Mouse (Mus musculus) embryo, embryonic 11.5 days (tissue): ENCODE results near the gene Cdk5r2.
A peak's percentile ranks its signal among the peaks of the same experiment; 100 is the strongest.

Source experiments
- DNase-seq: peaks from one replicate; pipeline ENCODE4 v3.0.0-alpha.2; 2012; ENCODE audit warnings: low read depth, low spot score

Gene Cdk5r2

DNA sequence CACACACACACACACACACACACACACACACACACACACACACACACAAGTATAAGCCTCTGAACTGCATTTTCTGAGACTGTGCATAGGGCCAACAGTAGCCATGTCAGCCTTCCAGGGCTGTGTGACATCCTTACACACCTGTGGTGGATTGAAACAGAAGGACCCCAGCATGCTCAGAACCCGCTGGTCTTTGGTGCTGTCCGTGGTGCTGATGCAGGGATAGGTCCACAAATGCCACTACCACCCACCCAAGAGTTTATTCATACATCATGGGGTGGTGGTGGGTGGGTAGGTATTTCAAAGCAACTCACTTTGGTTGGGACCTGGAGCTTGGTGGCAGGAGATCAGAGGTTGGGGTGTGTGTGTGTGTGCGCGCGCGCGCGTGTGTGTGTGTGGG, 36.8 kb downstream of the Cdk5r2 start:
- peak; percentile 57 for DNase-seq

GRCm38 (mm10) chr1:74892351-74893133, 37.8 kb downstream of the Cdk5r2 start:
- no peak for DNase-seq

DNA sequence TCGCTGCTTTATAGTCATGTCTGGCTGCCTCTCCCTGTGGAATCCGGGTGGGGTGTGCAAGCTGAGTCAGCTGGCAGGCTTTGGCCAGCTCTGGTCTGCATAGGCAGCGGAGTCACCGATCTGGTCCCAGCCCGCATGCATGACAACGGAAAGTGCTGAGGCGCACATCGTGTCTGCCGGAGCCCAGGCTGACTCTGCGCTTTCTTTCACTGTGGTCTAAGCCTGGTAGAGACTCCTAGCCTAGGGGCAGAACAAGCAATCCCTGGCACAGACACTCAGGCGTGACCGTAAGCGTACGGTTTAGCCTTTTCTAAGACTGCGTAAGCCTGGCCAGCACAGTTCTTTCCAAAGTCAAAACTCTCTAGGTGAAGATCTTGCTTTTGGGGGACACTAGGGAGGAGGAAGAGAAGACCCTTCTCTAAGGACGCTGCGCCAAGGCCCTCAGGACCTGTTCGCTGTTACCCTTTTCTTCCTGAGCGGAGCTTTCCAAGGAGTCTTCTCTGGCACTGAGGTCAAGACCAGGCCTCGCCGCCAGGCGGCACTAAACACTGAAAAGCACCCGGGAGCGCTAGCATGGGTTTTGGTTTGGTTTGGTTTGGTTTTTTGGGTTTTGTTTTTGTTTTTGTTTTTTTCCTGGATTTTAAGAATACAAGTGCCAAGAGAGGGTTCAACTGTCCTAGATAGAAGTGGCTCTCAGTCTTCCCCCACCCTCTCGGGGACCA, 38.6 kb downstream of the Cdk5r2 start, which contains the start of gene Cryba2:
Cryba2 (minus strand) TSS at position 10 of the 722 bp plus-strand sequence.
- peak; percentile 58 for DNase-seq

DNA sequence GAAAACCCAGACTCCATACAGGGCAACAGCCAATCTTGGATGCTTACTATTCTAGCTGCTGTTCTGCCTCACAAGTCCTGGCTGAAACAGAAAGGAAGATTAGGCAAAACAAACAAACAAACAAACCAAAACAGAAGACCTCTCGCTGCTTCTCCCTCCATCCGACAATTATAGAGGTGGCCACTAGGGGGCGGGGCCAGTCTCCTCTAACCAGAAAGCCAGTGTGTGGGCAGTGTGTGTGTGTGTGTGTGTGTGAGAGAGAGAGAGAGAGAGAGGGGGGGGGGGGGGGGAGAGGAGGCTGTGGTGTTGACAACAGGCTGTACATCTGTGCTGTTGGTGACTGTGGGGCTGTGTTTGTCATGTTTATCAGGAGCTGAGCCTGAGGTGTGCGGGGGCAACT, 40.2 kb downstream of the Cdk5r2 start:
- no peak for DNase-seq

DNA sequence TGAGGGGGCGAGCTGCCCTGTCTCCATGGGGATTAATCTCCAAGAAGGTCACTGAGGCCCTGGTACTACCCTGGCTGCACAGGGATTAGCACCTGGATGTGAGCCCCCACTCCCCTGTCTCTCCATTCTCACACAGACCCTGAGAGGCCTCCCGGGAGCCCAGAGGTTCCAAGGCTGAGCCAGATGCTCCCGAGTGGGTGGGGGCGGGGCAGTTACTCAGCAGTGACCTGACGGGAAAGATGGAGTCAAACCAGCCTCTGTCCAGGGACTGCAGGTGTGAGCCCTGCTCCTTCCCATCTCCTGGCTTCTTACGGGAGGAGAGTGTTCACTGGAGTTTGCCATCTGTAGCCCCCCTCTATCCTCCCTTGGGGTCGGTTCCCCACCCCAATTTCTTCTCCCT, 43.2 kb downstream of the Cdk5r2 start:
- DNase-seq = no peak

DNA sequence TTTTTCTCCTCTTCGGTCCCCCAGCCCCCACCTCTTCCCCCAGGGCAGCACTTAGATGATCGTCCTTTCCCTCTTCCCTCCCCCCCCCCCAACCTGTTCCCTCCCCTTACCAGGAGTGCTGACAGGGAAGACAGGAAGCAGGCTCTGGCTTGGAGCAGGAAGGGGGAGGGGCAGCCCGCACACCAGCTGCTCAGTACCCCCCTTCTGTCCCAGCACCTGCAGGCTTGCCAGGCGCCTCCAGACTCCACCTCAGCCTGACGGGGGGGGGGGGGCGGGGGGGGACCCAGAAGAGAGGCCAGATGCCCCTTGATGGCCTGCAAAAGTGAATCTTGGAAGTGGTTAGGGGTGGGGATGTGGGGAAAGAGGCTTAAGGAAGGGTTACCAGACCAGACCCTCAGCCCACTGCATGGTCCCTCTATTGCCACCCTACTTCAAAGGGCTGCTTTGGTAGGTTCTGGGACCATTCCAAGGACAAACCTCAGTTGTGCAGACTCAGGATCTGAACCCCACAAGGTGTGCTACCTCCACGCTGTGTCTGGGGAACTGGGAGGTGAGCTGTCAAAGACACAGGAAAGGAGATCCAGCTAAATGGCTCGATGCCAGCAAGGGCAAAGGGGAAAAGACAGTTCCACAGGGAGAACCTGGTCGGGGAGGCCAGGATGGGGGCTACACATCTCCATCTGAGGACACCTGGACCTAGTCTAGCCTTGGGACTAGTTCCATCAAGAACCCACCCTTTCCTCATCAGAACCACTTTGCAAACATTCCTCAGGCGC, 44.1 kb downstream of the Cdk5r2 start:
- DNase-seq = no peak

DNA sequence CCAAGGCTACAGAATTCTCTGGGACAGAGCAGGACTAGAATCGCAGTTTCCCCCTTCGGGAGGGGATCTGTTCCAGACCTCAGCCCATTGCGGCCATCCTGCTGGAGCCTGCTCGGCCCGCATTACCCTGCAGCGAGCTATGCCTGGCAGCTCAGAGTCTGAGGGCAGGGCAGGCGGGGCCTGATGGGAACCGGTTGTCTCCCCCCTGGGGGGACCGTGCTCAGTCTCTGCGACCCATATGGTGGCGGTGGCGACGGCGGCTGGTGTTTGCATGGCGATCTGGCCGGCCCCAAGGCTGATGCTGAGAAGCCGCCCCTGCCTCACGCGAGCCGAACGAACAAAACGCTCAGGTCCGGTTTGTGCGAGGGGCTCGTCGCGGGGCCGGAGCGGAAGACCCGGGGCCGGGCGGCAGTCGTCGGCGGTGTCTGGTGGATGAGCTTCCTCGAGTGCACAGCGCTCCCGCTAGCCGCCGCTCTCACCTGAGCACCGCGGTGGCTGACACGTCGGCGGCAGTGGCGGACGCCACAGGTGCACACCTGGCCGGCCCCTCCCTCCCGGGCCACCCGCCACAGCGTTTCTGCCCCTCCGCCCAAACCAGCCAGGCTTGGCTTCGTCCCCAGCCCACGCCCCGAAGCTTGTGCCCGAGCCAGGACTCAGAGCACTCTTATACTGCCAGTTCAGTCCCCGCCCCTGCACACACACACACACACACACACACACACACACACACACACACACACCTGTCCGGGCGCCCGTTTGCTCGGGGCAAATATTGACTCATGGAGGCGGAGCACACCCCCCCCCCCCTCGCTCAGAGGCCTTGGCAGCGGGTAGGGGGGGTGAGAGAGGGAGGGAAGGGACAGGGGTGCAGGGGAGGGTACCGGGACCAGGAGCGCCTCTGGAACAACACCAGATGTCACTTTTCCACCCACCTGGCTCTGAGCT, 45.9 kb downstream of the Cdk5r2 start:
- DNase-seq = no peak

GRCm38 (mm10) chr1:74901686-74902085, 47.0 kb downstream of the Cdk5r2 start:
- DNase-seq = peak; percentile 38

DNA sequence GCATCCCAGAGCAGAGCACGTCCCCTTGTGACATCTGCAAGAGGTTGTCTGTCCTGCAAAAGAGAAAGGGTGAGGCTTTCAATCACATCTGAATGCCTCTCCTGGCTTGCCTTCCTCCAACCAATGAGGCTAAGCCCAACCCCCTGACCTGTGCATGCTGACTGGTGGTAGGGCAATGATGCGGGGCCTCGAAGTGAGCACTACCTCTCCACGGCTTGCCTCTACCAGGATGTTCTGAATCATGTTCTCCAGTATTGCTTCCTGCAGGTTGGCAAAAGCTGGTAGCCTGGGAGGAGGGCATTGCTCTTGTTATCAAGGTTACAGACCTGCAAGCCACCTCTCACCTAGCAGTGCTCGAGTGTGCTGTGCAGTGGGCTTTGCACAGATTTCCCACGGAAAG, 47.5 kb downstream of the Cdk5r2 start:
- no peak for DNase-seq
